Mouse (Mus musculus): ENCODE results near the gene Pde4d.

- TF ChIP-seq CTCF (IDR thresholded peaks at IDR 0.05; ENCODE audit: borderline replicate concordance, insufficient read depth, low read depth, low read length) = no peak
- no peak for TF ChIP-seq POLR2A (IDR thresholded peaks at IDR 0.05; ENCODE audit: borderline replicate concordance, insufficient read depth, low read length)
Observed at GRCm38 (mm10) chr13:109312542-109312941, 862.8 kb downstream of the Pde4d start.
